Mouse (Mus musculus): ENCODE data around the gene Atrnl1. TPM values are rescaled to one million over a fixed set of nuclear protein-coding genes. Genes with fewer than 3 reads are reported as not detected.

The Atrnl1 gene
- 100 to 1,000 TPM in 1 of 26 experiments, 10 to 100 TPM in 25; 43.6 to 102 (median 57.2) TPM for total RNA-seq (2018; cell fraction: chromatin; rRNA removed)
- 10 to 100 TPM in 9 of 26 experiments, 1 to 10 TPM in 17; 5.4 to 16.1 (median 9.4) TPM for total RNA-seq (2018; cell fraction: cytosol; rRNA removed)
- total RNA-seq (2018; cell fraction: nucleus; rRNA removed) = 10 to 100 TPM; 14.7 to 76.1 (median 34.5) TPM
- polyA plus RNA-seq (2018) = 1.5 to 11.7 TPM (median 5.7 TPM) in 3 replicates

DNA sequence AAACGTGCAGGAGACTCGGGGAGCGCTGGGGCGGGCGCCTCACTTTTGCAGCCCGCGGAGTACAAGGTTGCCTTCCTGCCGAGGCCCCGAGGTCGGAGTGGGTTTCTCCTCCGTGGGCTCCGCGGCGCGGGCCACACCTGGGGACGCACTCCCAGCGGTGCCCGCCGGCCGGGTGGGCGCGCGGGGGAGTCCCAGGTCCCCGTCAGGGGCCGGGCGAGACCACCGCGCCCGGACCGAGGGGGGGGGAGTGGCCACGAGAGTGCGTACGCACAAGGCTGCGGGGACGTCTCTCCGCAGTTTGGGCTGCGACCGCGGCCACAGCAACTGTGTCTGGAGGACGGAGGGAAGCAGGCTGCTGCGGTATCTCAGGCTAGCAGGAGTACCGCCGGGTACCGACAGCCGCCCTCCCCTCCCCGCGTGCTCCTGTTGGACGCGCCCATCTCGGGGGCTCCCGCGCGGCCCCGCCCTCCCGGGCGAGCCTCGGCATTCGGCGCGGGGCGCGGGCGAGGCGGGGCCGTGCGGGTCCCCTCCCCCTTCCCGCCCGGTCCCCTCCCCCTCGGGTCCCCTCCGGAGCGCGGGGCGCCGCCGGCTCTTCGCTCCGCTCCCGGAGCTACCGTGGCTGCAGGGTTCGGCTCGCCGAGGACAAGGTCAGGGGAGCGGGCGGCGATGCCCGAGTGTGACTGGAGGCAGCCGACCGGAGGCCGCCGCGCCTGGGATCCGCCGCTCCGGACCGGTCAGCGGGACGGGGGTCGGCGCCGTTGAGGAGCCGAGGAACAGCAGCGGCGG, at the start of gene Atrnl1:
Gene Atrnl1 (plus strand): TSS at position 559 of the 786 bp plus-strand sequence.
- WGBS (ENCODE audit: missing documents) = under 1% methylated on average over 78 of the region's 103 CpGs
- peak within 1 kb of the TSS; percentile 36 for H3K4me3 ChIP-seq (ENCODE audit: inconsistent target)
- peaks cover 5% of the 10 kb centered on the region; the same call in 1 of the 2 replicates for H3K79me2 ChIP-seq (ENCODE audit: inconsistent target)
- H3K36me3 ChIP-seq (ENCODE audit: inconsistent target) = no peaks in the 10 kb centered on the region
- H3K27ac ChIP-seq = peak within 1 kb of the TSS; percentile 83

DNA sequence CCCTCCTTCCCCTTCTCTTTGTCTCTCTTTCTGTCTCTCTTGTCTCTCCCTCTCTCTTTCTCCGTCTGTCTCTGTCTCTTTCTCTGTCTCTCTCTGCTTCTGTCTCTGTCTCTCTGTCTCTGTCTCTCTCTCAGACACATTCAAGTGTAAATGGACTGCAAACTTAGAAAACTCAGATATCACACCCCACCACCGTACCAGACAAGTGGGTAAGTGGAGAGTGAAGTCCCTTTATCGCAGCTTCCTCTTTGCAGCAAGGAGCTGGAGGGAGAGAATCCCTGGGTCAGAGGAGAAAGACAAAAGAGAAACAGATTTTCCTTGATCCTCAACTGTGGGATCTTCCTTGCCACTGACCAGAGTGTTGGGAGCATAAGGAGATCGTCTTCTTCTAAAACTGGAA, 49.3 kb upstream of the Atrnl1 start:
- WGBS (ENCODE audit: missing documents) = 70% methylated on average over 4 of the region's 4 CpGs
- no peak overlapping the region for H3K27ac ChIP-seq
- no peaks in the 10 kb centered on the region for H3K36me3 ChIP-seq (ENCODE audit: inconsistent target)
- H3K4me3 ChIP-seq (ENCODE audit: inconsistent target) = no peak overlapping the region
- H3K79me2 ChIP-seq (ENCODE audit: inconsistent target) = no peaks in the 10 kb centered on the region

DNA sequence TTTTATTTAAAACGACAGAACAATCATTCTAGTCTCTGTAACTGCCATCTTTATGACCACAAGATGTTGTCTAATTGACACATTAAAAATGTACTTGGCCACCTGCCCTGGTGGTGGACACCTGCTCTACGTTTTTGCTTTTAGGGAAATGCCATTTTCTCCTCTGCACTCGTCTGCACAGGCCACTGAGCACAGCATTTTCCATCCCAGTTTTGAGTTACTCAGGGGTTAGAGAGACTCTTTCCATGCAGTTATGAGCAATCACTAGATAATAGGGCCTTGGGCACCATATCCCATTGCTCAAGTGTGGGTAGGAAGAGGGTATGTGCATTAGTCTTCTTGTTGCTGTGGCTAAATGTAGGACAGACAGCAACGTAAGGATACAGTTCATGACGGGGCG, 41.8 kb upstream of the Atrnl1 start:
- Histone ChIP-seq H3K27ac (no peak overlapping the region), H3K36me3 (ENCODE audit: inconsistent target) (no peaks in the 10 kb centered on the region), H3K79me2 (ENCODE audit: inconsistent target) (no peaks in the 10 kb centered on the region), H3K4me3 (ENCODE audit: inconsistent target) (no peak overlapping the region)
- 84% methylated on average over 6 of the region's 6 CpGs for WGBS (ENCODE audit: missing documents)

DNA sequence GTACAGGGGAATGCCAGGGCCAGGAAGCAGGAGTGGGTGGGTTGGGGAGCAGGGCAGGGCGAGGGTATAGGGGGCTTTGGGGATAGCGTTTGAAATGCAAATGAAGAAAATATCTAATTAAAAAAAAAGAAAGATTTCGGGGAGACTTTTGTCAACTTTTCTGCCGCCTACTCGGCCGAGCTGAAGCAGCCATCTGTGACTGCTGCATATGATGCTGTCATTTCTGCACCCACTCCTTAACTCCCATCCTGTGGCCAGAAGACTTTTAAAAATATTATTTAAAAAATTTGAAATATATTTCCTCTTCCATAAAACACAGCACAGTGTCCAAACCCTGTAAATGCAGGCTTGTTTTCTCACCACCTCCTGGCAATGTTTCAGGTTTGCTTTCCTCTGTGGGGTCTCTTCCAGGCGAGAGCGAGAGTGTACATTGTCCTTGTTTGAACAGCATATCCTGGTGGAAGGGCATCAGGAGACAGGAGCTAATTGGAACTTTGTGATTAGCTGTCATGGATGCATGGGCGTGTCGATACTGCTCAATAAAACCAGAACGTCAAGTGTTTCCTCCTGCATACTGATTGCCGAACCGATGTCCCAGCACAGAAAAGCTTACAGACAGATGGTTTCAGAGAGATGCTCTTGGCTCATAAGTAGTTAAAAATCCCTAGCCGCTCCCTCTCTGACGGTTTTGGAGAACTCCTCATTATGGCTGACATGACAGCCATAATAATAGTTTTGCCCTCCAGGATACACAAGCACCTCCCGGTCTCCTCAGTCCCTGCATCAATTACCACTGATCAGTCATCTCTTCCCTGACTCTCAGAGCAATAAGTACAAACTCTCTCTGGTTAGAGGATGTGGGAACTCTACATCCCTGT, 38.2 kb upstream of the Atrnl1 start:
- Histone ChIP-seq H3K27ac (no peak overlapping the region), H3K79me2 (ENCODE audit: inconsistent target) (no peaks in the 10 kb centered on the region), H3K4me3 (ENCODE audit: inconsistent target) (no peak overlapping the region), H3K36me3 (ENCODE audit: inconsistent target) (no peaks in the 10 kb centered on the region)
- WGBS (ENCODE audit: missing documents) = 96% methylated on average over 14 of the region's 16 CpGs

DNA sequence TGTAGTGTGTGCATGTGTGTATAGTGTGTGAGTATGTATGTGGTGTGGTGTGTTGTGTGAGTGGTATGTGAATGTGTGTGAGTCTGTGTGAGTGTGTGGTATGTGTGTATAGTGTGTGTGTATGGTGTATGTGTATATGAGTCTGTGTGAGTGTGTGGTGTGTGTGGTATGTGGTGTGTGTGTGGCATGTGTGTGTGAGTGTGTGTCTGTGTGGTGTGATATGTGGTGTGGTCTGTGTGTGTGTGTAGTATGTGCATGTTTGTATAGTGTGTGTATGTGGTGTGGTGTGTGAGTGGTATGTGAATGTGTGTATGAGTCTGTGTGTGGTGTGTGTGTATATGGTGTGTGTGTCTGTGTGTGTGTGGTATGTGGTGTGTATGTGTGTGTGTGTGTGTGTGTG, 37.4 kb upstream of the Atrnl1 start:
- Histone ChIP-seq H3K4me3 (ENCODE audit: inconsistent target) (no peak overlapping the region), H3K27ac (no peak overlapping the region), H3K36me3 (ENCODE audit: inconsistent target) (no peaks in the 10 kb centered on the region), H3K79me2 (ENCODE audit: inconsistent target) (no peaks in the 10 kb centered on the region)

- H3K36me3 ChIP-seq (ENCODE audit: inconsistent target) = no peaks in the 10 kb centered on the region
- WGBS (ENCODE audit: missing documents) = 85% methylated on average over 6 of the region's 7 CpGs
- H3K79me2 ChIP-seq (ENCODE audit: inconsistent target) = no peaks in the 10 kb centered on the region
- no peak overlapping the region for H3K27ac ChIP-seq
- H3K4me3 ChIP-seq (ENCODE audit: inconsistent target) = no peak overlapping the region
Measured at GRCm38 (mm10) chr19:57575027-57575426, 35.8 kb upstream of the Atrnl1 start.

DNA sequence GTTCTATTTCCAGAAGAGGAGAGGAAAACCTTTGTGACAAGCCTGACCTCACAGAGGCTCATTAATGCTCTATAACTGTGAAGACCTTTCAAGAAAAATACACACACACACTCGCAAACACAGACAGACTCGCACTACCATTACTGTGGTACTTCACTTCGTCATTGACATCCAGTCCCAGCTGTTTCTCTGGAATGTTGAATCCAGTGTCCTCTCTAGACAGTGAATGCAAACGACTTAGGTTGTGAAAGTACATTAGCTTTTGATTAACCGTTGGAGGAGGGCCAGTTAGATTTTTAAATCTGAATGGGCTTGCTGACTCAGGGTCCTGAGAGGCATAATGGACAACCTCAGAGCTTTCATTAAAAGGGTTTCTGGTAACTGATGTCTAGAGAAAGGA, 34.0 kb upstream of the Atrnl1 start:
- 91% methylated on average over 5 of the region's 5 CpGs for WGBS (ENCODE audit: missing documents)

DNA sequence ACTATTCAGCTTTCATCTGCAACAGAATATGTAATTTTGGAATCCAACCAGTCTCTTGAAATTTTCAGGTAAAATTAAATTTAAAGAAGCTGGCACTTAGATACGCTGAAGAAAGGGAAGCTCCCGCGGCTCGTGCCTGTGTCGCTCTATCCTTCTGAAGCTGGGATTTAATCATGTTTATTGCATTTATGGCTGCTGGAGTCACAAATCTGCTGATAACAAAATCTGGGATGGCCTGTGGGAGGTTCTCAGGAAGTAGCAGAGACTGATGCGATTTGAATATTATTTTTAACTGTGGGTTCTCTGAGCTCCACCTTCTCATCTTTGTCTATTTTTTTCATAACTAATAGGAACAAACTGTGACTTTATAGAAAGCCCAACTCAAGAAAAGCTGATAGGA, 33.6 kb upstream of the Atrnl1 start:
- Histone ChIP-seq H3K27ac (no peak overlapping the region), H3K36me3 (ENCODE audit: inconsistent target) (no peaks in the 10 kb centered on the region), H3K79me2 (ENCODE audit: inconsistent target) (no peaks in the 10 kb centered on the region), H3K4me3 (ENCODE audit: inconsistent target) (no peak overlapping the region)
- 94% methylated on average over 6 of the region's 6 CpGs for WGBS (ENCODE audit: missing documents)

More for the DNA sequence above, 34.0 kb upstream of the Atrnl1 start:
- no peak overlapping the region for H3K27ac ChIP-seq
- no peaks in the 10 kb centered on the region for H3K36me3 ChIP-seq (ENCODE audit: inconsistent target)
- no peak overlapping the region for H3K4me3 ChIP-seq (ENCODE audit: inconsistent target)
- no peaks in the 10 kb centered on the region for H3K79me2 ChIP-seq (ENCODE audit: inconsistent target)

GRCm38 (mm10) chr19:57580962-57581361, 29.9 kb upstream of the Atrnl1 start:
- Histone ChIP-seq H3K36me3 (ENCODE audit: inconsistent target) (no peaks in the 10 kb centered on the region), H3K79me2 (ENCODE audit: inconsistent target) (no peaks in the 10 kb centered on the region)
- 89% methylated on average over 7 of the region's 7 CpGs for WGBS (ENCODE audit: missing documents)

DNA sequence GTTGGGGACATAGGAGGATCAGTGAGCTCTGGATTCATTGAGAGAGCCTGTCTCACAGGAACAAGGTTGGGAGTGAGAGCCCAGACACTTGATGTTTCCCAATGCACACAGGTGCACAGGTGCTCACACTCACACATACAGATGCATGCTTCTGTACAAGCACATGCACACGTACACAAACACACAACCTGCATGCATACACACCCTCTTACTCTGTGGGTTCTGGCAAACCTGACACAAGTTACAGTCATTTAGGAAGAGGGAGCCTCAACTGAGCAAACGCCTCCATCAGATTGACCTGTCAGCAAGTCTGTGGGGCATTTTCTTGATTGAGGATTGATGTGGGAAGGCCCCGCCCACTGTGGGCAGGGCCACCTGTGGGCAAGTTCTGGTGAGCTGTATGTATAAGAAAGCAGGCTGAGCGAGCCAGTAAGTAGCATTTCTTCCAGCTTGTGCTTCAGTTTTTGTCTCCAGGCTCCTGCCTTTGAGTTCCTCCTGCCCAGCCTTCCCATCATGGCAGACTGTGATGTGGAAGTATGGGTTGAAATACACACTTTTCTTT, 25.5 kb upstream of the Atrnl1 start:
- Histone ChIP-seq H3K36me3 (ENCODE audit: inconsistent target) (no peaks in the 10 kb centered on the region), H3K79me2 (ENCODE audit: inconsistent target) (no peaks in the 10 kb centered on the region), H3K27ac (no peak overlapping the region), H3K4me3 (ENCODE audit: inconsistent target) (no peak overlapping the region)
- 87% methylated on average over 4 of the region's 4 CpGs for WGBS (ENCODE audit: missing documents)

More at GRCm38 (mm10) chr19:57580962-57581361, 29.9 kb upstream of the Atrnl1 start:
- Histone ChIP-seq H3K27ac (no peak overlapping the region), H3K4me3 (ENCODE audit: inconsistent target) (no peak overlapping the region)

DNA sequence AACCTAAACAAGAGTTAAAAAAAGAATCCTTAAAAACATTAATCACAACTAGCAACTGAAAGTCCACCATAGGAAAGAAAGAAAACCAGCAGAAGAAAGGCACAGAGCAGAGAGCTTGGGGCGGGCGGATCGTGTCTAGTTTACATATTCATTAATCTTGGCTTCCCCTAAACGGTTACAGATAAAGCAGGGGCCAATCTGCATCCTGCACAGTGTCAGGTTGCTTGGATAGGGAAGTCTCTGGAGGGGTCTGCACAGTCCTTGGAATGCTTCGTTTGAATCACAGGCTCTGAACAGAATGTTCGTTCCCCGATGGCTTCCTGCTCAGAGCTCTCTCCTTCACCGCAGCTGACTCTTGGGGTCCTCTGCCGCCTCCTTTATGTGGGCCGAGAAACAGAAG, 24.7 kb upstream of the Atrnl1 start:
- H3K36me3 ChIP-seq (ENCODE audit: inconsistent target) = no peaks in the 10 kb centered on the region
- 23% methylated on average over 10 of the region's 10 CpGs for WGBS (ENCODE audit: missing documents)
- no peaks in the 10 kb centered on the region for H3K79me2 ChIP-seq (ENCODE audit: inconsistent target)
- H3K27ac ChIP-seq = no peak overlapping the region
- H3K4me3 ChIP-seq (ENCODE audit: inconsistent target) = no peak overlapping the region

DNA sequence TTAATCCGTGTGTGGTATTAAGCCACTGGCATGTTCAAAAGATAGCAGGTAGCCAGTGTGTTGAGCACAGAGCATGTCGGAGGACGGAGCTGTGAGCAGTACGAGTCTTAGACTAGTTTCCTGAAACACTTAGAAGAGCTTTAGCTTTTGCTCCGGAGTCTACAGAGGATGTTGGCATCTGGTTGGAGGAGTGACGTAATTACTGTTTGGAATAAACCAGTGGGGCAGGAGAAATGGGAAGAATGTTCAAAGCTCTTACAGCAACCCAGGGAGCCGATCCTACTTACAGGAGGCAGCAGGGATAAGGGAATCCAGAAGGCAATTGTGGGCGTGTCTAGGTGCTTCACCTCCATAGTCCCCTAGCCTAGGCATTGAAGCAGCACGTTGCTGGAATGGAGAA, 21.3 kb upstream of the Atrnl1 start:
- Histone ChIP-seq H3K27ac (no peak overlapping the region), H3K79me2 (ENCODE audit: inconsistent target) (no peaks in the 10 kb centered on the region), H3K4me3 (ENCODE audit: inconsistent target) (no peak overlapping the region), H3K36me3 (ENCODE audit: inconsistent target) (no peaks in the 10 kb centered on the region)
- 74% methylated on average over 9 of the region's 9 CpGs for WGBS (ENCODE audit: missing documents)

DNA sequence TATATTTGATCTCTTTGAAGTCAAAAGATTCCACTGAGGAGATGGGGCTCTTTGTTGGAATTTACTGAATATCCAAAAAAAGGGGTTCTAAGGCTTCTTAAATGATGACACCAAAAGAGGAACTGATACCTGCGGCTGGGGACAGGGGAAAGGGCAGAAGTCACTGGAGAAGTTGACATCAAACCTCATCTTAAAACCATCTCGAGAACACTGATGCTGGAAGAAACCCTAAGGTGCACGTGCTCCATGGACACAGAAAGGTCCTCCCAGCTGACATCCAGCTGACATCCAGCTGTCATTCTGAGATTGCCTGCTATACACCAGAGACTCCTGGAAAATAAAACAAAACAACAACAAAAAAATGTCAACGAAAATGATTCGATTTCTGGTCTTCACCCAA, 19.9 kb upstream of the Atrnl1 start:
- H3K27ac ChIP-seq = no peak overlapping the region

DNA sequence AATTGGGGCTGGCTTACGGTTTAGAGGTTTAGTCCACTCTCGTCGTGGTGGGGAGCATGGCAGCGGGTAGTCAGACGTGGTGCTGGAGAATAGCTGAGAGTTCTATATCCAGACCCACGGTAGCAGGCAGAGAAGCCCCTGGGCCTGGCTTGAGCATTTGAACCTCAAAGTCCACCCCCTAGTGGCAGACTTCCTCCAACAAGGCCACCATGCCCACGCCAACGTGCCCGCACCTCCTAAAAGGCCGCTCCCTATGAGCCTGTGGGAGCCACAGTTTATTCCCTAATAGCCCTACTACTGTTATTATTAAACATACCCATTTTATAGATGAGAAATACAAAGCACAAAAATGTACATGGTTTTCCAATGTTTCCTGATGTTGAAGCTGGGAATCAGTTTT, 19.2 kb upstream of the Atrnl1 start:
- no peaks in the 10 kb centered on the region for H3K79me2 ChIP-seq (ENCODE audit: inconsistent target)
- H3K36me3 ChIP-seq (ENCODE audit: inconsistent target) = no peaks in the 10 kb centered on the region
- 88% methylated on average over 10 of the region's 10 CpGs for WGBS (ENCODE audit: missing documents)
- no peak overlapping the region for H3K4me3 ChIP-seq (ENCODE audit: inconsistent target)
- H3K27ac ChIP-seq = no peak overlapping the region

More for the DNA sequence above, 19.9 kb upstream of the Atrnl1 start:
- H3K36me3 ChIP-seq (ENCODE audit: inconsistent target) = no peaks in the 10 kb centered on the region
- no peak overlapping the region for H3K4me3 ChIP-seq (ENCODE audit: inconsistent target)
- H3K79me2 ChIP-seq (ENCODE audit: inconsistent target) = no peaks in the 10 kb centered on the region
- WGBS (ENCODE audit: missing documents) = 41% methylated on average over 5 of the region's 5 CpGs
